Mouse (Mus musculus) C2C12 (cell line): ENCODE data around the gene Vmn2r6.
"Not testable (repeated sequence)": the region's sequence is repeated elsewhere in the genome, so short reads cannot be mapped to it uniquely, and the experiment has no call there.

Experiments
- CEBPB ChIP-seq: IDR thresholded peaks from one replicate; pipeline ENCODE4 v1.6.1; 2011; ENCODE audit warnings: low read depth, mild to moderate bottlenecking, control low read depth, moderate library complexity
- CTCF ChIP-seq: IDR thresholded peaks from one replicate; pipeline ENCODE4 v1.5.1; 2011; ENCODE audit not compliant: control insufficient read depth, insufficient read depth, insufficient read length
- FOSL1 ChIP-seq: IDR thresholded peaks from one replicate; pipeline ENCODE4 v1.8.0; 2011; ENCODE audit warnings: mild to moderate bottlenecking, low read length; ENCODE audit not compliant: poor library complexity, insufficient read depth, severe bottlenecking
- MYOD1 ChIP-seq: IDR thresholded peaks from one replicate; pipeline ENCODE4 v1.6.1; 2011; ENCODE audit warnings: low read depth; ENCODE audit not compliant: control insufficient read depth, insufficient read length
- USF1 ChIP-seq: IDR thresholded peaks from one replicate; pipeline ENCODE4 v1.6.1; 2011; ENCODE audit warnings: low read depth, mild to moderate bottlenecking, control low read depth, moderate library complexity

DNA sequence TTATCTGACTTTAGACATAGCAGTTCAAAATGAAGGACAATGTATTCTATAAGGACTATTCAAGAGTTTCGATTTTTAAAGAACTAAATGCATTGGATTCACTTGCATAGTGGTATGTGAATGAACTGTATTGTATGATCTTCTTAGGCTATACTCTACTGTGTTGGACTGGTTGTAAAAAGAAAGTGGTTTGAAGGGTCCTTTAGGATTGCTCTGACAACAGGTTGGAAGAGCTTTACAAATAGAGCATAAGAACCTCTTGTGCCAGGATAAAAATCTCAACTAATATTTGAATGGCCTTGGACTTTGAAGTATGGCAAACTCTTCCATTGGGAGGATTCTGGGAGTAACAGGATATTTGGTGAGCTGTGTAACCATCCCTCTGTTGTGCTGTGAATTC is 42.0 kb downstream of the Vmn2r6 start:
- not testable (repeated sequence) for TF ChIP-seq CTCF, FOSL1, MYOD1, CEBPB, USF1
